Mouse (Mus musculus) CH12.LX (cell line): ENCODE results near the gene Prkar1b.

Experiments
- CTCF ChIP-seq, 2 experiments: IDR thresholded peaks in 1 of 2; conservative IDR thresholded peaks in 1 of 2; 2 replicates each; pipeline ENCODE4 v1.5.1; 2011 to 2012; ENCODE audit warnings: low read depth in 2 of 2, low read length in 2 of 2, improper control_type of control experiment in 1 of 2, inconsistent platforms in 1 of 2, mild to moderate bottlenecking in 1 of 2, moderate library complexity in 1 of 2
- ELF1 ChIP-seq: IDR thresholded peaks from 2 replicates; pipeline ENCODE4 v1.6.1; 2014; ENCODE audit warnings: low read depth, mild to moderate bottlenecking, inconsistent platforms, low read length, improper control_type of control experiment
- HCFC1 ChIP-seq: IDR thresholded peaks from 2 replicates; pipeline ENCODE4 v1.6.1; 2012; ENCODE audit warnings: low read depth, mild to moderate bottlenecking, inconsistent platforms, low read length, improper control_type of control experiment
- KAT2A ChIP-seq: IDR thresholded peaks from 2 replicates; pipeline ENCODE4 v1.6.1; 2012; ENCODE audit warnings: low read length, improper control_type of control experiment, inconsistent platforms; ENCODE audit not compliant: insufficient replicate concordance
- MAFK ChIP-seq: IDR thresholded peaks from 2 replicates; pipeline ENCODE4 v1.6.1; 2011; ENCODE audit warnings: low read length, improper control_type of control experiment; ENCODE audit not compliant: insufficient replicate concordance
- POLR2A ChIP-seq: IDR thresholded peaks from 2 replicates; pipeline ENCODE4 v1.6.1; 2011; ENCODE audit warnings: low read depth, mild to moderate bottlenecking, improper control_type of control experiment, low read length

DNA sequence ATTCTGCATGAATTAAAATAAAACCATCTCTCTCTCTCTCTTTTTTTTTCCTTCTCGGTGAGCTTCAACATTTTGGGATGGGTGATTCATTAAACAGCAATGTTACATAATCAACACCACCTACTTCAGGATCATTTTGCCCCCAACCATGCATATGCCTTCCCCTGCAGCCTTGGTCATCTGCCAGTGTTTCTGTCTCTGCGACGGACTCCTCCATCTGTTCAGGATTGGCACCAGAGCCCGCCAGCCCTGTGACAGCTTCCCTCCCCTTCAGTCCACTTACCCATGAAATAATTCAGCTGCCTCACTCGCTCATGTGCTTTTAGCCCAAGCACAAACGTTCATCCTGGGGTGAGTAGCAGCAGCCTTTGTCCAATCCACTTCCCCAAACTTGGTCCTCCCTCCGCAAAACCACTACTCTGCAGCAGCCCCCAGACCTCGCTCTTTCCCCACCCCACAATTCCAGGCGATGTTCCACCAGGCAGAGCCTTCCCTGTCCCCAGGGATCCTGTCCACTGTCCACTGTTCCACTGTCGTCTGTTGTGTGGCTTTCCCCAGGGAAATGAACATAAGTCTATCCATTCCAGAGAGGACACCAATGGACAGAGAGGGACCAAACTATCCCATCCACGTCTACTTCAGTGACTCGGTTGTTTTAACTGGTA, 11.4 kb downstream of the Prkar1b start:
- TF ChIP-seq KAT2A (no peak), CTCF (conservative IDR thresholded peaks at IDR 0.05 in 1 of 2, IDR thresholded peaks at IDR 0.05 in 1 of 2; ENCODE audit: low read depth in 2 of 2, low read length in 2 of 2) (no peak), POLR2A (no peak), HCFC1 (no peak), ELF1 (no peak), MAFK (no peak)
